Comparison of ENCODE assay signal across 14 mouse cellular contexts in genomic region chr16:5382930-5383329, GRCm38 (mm10).
A peak's percentile ranks its signal among the peaks of the same experiment; 100 is the strongest.
DNase-seq lines count a peak whose midpoint lies in the region; ATAC-seq lines count a peak whose summit lies in the region.
"Had no signal": no experiment of that assay in that cellular context is flagged by ENCODE, and none has a peak within 500 bp of the region (broad histone marks: within the 10 kb centered on the region; RNA-seq: fewer than 3 reads in every experiment).

No protein-coding gene starts in this region.

- H3K4me1 ChIP-seq in embryonic facial prominence, embryonic 14.5 days (ENCODE audit: control insufficient read depth, insufficient read depth, low read length) = no peaks in the 10 kb centered on the region
- H3K4me1 ChIP-seq in embryonic facial prominence, embryonic 10.5 days = peaks cover 10% of the 10 kb centered on the region

- H3K36me3 ChIP-seq in embryonic facial prominence, embryonic 14.5 days (ENCODE audit: control insufficient read depth, insufficient read depth, low read length) = no peaks in the 10 kb centered on the region
- H3K36me3 ChIP-seq in embryonic facial prominence, embryonic 10.5 days (replicated peaks) = no peaks in the 10 kb centered on the region
- H3K36me3 ChIP-seq: heart, embryonic 10.5 days; hindbrain, embryonic 10.5 days had no signal

- no peaks in the 10 kb centered on the region for H3K9me3 ChIP-seq in embryonic facial prominence, embryonic 14.5 days (ENCODE audit: control insufficient read depth, low read length)
- H3K9me3 ChIP-seq in embryonic facial prominence, embryonic 10.5 days = no peaks in the 10 kb centered on the region
- H3K9me3 ChIP-seq: heart, embryonic 10.5 days; hindbrain, embryonic 10.5 days had no signal

- no peaks in the 10 kb centered on the region for H3K27me3 ChIP-seq in embryonic facial prominence, embryonic 14.5 days (replicated peaks; ENCODE audit: control insufficient read depth, insufficient read depth, low read length)
- H3K27me3 ChIP-seq in embryonic facial prominence, embryonic 10.5 days (replicated peaks; ENCODE audit: low read depth, poor library complexity, severe bottlenecking) = no peaks in the 10 kb centered on the region

- intact Hi-C loops in left cerebral cortex, postnatal 14 days (cut with DNase I) = no loop called here
- intact Hi-C loops in left cerebral cortex, postnatal 4 days (cut with DNase I) = no loop called here
- intact Hi-C loops in heart, postnatal 10 days (cut with DNase I) = no loop called here

- peak; percentile 30; the same call in 1 of the 2 replicates for ATAC-seq in embryonic facial prominence, embryonic 14.5 days (ENCODE audit: low read depth)

- H3K4me2 ChIP-seq in embryonic facial prominence, embryonic 14.5 days (ENCODE audit: low read depth, low read length) = no peak overlapping the region

- no peak overlapping the region for H3K27ac ChIP-seq in embryonic facial prominence, embryonic 14.5 days (replicated peaks; ENCODE audit: low read depth, low read length)
- H3K27ac ChIP-seq in embryonic facial prominence, embryonic 10.5 days (replicated peaks) = no peak overlapping the region
- H3K27ac ChIP-seq: heart, embryonic 10.5 days; kidney, postnatal 0 days; liver, embryonic 14.5 days; stomach, postnatal 0 days had no signal

- no peak overlapping the region for H3K4me3 ChIP-seq in embryonic facial prominence, embryonic 14.5 days (ENCODE audit: low read depth, low read length)
- H3K4me3 ChIP-seq in embryonic facial prominence, embryonic 10.5 days = no peak overlapping the region
- H3K4me3 ChIP-seq: heart, embryonic 10.5 days; hindbrain, embryonic 10.5 days had no signal

- no peak overlapping the region for H3K9ac ChIP-seq in embryonic facial prominence, embryonic 14.5 days (ENCODE audit: low read depth, low read length)
- H3K9ac ChIP-seq: liver, embryonic 14.5 days had no signal

- DNase-seq in embryonic facial prominence, embryonic 14.5 days (ENCODE audit: low spot score) = no peak
- no peak for DNase-seq in embryonic facial prominence, embryonic 10.5 days (ENCODE audit: low spot score)
- DNase-seq in left cerebral cortex, postnatal 14 days (ENCODE audit: low spot score in 2 of 2) = peak; percentile 28 to 34
- DNase-seq in left cerebral cortex, postnatal 4 days = no peak
- DNase-seq in frontal cortex, postnatal 36 days (ENCODE audit: low spot score in 2 of 2) = peak; percentile 30 to 33
- peak; percentile 24 for DNase-seq in right cerebral cortex, postnatal 14 days
- no peak for DNase-seq in gastrocnemius, postnatal 4 days (ENCODE audit: low spot score in 2 of 2)
- DNase-seq in heart, postnatal 10 days = no peak
- DNase-seq: gastrocnemius, postnatal 10 days had no signal

- 43% methylated on average over 4 of the region's 4 CpGs for WGBS in embryonic facial prominence, embryonic 14.5 days
- 47% methylated on average over 4 of the region's 4 CpGs for WGBS in embryonic facial prominence, embryonic 10.5 days

Comparison
In these comparisons a context has a peak if more than half of its experiments do, and no peak if none do; other contexts are left out.
1. DNase-seq: peak in left cerebral cortex, postnatal 14 days (2 of 2), frontal cortex, postnatal 36 days (2 of 2) and right cerebral cortex, postnatal 14 days (single experiment); none in embryonic facial prominence, embryonic 14.5 days (single experiment), embryonic facial prominence, embryonic 10.5 days (single experiment), left cerebral cortex, postnatal 4 days (single experiment), gastrocnemius, postnatal 4 days (0 of 2) and heart, postnatal 10 days (0 of 2).